Mouse (Mus musculus) forebrain, embryonic 13.5 days (tissue): ENCODE results near the gene Olfr313. TPM values are rescaled to one million over a fixed set of nuclear protein-coding genes. Genes with fewer than 3 reads are reported as not detected.
A peak's percentile ranks its signal among the peaks of the same experiment; 100 is the strongest.
"Not testable (repeated sequence)": the region's sequence is repeated elsewhere in the genome, so short reads cannot be mapped to it uniquely, and the experiment has no call there.

Source experiments
- ATAC-seq: fragments of 200-750 bp; cut with Nextera tagmentation; 2 replicates; pipeline ENCODE4 v1.8.0; 2017
- H3K27ac ChIP-seq: fragments of 300-500 bp; sonication (generic); 2 replicates; pipeline ENCODE4 v1.5.1; 2015; ENCODE audit warnings: inconsistent platforms, mild to moderate bottlenecking, moderate library complexity
- H3K27me3 ChIP-seq: fragments of 300-500 bp; sonication (generic); 2 replicates; pipeline ENCODE4 v1.6.1; 2015; ENCODE audit warnings: mild to moderate bottlenecking, inconsistent platforms
- H3K36me3 ChIP-seq: fragments of 300-500 bp; sonication (generic); 2 replicates; pipeline ENCODE4 v1.6.1; 2015; ENCODE audit warnings: mild to moderate bottlenecking, inconsistent platforms; ENCODE audit not compliant: poor library complexity, severe bottlenecking
- H3K4me1 ChIP-seq: fragments of 300-500 bp; sonication (generic); 2 replicates; pipeline ENCODE4 v1.6.1; 2015; ENCODE audit warnings: inconsistent platforms
- H3K4me2 ChIP-seq: fragments of 300-500 bp; sonication (generic); 2 replicates; pipeline ENCODE4 v1.6.1; 2015; ENCODE audit warnings: inconsistent platforms, mild to moderate bottlenecking, moderate library complexity
- H3K4me3 ChIP-seq: fragments of 300-500 bp; sonication (generic); 2 replicates; pipeline ENCODE4 v1.5.1; 2015; ENCODE audit warnings: mild to moderate bottlenecking, inconsistent platforms
- H3K9ac ChIP-seq: fragments of 300-500 bp; sonication (generic); 2 replicates; pipeline ENCODE4 v1.6.1; 2015; ENCODE audit warnings: mild to moderate bottlenecking, inconsistent platforms
- H3K9me3 ChIP-seq: fragments of 300-500 bp; sonication (generic); replicated peaks from 2 replicates; pipeline ENCODE4 v1.6.1; 2016; ENCODE audit warnings: inconsistent platforms
- WGBS: fragments of 180-500 bp; shearing (Covaris S2); methylation state at CpG from one replicate; pipeline ENCODE4 v1.1.7; 2015; 5-methylcytosine and 5-hydroxymethylcytosine counted together
- polyA plus RNA-seq: library from polyadenylated mRNA; unstranded; fragments of >200 nt; fragmentation: Nextera tagmentation; extraction: Ambion mirVana; gene quantifications from 2 replicates; pipeline ENCODE4 v1.2.1, GENCODE M21; 2015

Gene Olfr313
- polyA plus RNA-seq, 1 experiment from 2014 or later: not detected

DNA sequence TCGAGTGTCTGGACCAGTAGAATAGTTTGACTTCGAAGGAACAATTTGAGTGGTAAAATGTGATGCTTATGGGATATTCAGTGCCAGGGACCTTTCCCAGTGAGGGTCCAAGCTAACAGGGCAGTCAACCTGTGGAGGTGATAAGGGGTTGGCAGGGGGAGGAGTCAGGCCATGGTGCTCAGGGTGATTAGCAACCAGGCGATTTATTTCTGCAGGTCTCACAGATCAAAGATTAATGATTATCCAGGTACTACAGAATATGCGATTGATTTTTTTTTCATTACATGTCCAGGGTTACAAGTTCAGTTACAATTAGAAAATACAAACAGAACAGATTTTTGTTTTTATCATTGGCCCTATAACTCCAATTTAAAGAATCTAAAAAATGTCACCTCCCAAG, 10.9 kb upstream of the Olfr313 start:
- peaks cover 9% of the 10 kb centered on the region for H3K4me1 ChIP-seq
- H3K9ac ChIP-seq: no peak overlapping the region
- H3K4me3 ChIP-seq: no peak overlapping the region
- no peaks in the 10 kb centered on the region for H3K27me3 ChIP-seq
- WGBS: 80% methylated on average over 4 of the region's 4 CpGs
- no peaks in the 10 kb centered on the region for H3K36me3 ChIP-seq
- H3K9me3 ChIP-seq: no peaks in the 10 kb centered on the region
- no peak for ATAC-seq
- H3K27ac ChIP-seq: no peak overlapping the region
- H3K4me2 ChIP-seq: no peak overlapping the region

DNA sequence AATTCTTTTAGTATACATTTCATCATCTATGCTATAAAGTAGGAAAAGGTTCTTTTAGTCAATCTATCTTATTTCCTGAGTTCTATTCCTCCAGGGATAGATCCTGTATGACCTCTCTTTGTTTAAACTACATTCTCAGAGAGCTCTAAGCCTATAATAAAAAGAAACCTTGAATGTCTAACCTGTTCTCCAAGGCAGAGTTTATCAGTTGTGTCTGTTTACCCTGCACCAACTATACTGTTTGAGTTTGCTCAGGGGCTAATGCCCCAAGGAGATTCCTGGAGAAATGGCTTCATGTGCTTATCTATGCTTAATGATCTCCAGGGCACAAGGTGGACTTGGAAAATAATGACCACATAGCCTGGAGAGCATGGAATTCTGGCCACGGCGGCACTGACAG, 10.4 kb upstream of the Olfr313 start:
- Histone ChIP-seq H3K9ac (no peak overlapping the region), H3K4me1 (peaks cover 9% of the 10 kb centered on the region), H3K27me3 (no peaks in the 10 kb centered on the region), H3K36me3 (no peaks in the 10 kb centered on the region), H3K4me2 (no peak overlapping the region), H3K9me3 (no peaks in the 10 kb centered on the region), H3K4me3 (no peak overlapping the region), H3K27ac (no peak overlapping the region)
- ATAC-seq: no peak
- WGBS: 89% methylated on average over 2 of the region's 2 CpGs

DNA sequence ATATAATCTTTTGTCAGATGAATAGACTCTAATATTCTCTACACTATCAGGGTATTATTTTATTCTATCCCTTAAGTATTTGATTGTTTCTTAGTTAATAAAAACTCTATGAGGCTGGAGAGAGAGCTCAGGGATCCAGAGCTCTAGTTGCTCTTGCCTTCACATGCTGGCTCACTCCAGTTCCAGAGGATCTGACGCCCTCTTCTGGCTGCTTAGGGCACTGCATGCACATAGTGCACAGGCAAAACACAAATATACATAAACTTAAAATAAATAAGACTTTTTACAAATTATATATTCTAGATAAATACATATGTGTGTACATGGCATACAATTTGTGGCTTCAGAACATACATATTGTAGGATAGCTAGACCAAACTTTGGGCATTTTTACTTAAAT, 2.8 kb upstream of the Olfr313 start:
- no peak for ATAC-seq

DNA sequence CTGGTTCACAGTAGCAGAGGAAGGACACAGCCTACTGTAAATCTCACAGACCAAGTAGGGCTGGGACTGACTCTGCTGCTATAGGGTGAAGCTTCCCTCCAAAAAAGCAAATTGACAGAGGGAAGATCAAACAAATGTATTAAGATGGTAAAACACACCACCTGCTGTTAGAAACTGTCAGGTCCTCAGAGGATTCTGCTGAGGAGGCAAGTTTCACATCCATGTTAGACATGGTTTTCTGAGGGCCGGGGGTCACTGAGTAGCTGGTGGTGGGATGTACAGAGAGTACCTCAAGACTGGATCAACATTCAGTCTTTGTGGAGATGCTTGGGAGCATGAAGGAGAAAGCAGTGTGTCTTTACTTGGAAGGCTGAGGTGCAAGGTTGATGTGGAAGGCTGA, 876 bp downstream of the Olfr313 start:
- no peak overlapping the region for H3K9ac ChIP-seq
- H3K4me3 ChIP-seq: no peak overlapping the region
- no peaks in the 10 kb centered on the region for H3K9me3 ChIP-seq
- no peak overlapping the region for H3K27ac ChIP-seq
- no peak overlapping the region for H3K4me2 ChIP-seq
- WGBS: 90% methylated on average over 1 of the region's 1 CpGs
- H3K36me3 ChIP-seq: no peaks in the 10 kb centered on the region
- H3K27me3 ChIP-seq: no peaks in the 10 kb centered on the region
- no peak for ATAC-seq
- H3K4me1 ChIP-seq: no peaks in the 10 kb centered on the region

More for the DNA sequence above, 2.8 kb upstream of the Olfr313 start:
- H3K9me3 ChIP-seq: no peaks in the 10 kb centered on the region
- no peaks in the 10 kb centered on the region for H3K36me3 ChIP-seq
- WGBS: 4% methylated on average over 1 of the region's 1 CpGs
- H3K4me2 ChIP-seq: no peak overlapping the region
- H3K4me3 ChIP-seq: no peak overlapping the region
- no peak overlapping the region for H3K27ac ChIP-seq
- no peaks in the 10 kb centered on the region for H3K4me1 ChIP-seq
- H3K27me3 ChIP-seq: no peaks in the 10 kb centered on the region
- H3K9ac ChIP-seq: no peak overlapping the region

DNA sequence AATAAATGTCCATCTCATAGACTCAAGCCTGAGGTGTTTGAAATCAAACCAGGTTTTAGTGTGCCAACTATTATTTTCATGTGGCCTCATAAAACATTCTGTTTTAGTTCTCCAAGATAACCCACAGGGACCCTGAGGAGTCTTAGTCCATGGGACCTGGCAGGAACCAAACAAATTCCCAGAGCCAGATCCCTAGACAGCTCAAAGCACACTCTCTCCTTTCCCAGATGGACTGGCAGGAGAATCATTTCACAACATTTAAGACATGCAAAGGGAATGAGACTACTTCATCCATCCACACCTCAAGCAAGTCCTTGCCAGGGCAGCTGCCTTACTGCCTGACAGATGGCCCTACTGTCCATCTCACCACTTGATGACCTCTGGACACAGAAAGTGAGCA, 14.1 kb downstream of the Olfr313 start, which contains the start of gene Olfr312:
Olfr312 (plus strand) TSS at position 301 of the 400 bp plus-strand sequence.
- not testable (repeated sequence) for ATAC-seq, H3K9me3 ChIP-seq, H3K4me1 ChIP-seq, H3K27me3 ChIP-seq, H3K4me3 ChIP-seq, H3K36me3 ChIP-seq, H3K4me2 ChIP-seq, H3K27ac ChIP-seq, H3K9ac ChIP-seq

DNA sequence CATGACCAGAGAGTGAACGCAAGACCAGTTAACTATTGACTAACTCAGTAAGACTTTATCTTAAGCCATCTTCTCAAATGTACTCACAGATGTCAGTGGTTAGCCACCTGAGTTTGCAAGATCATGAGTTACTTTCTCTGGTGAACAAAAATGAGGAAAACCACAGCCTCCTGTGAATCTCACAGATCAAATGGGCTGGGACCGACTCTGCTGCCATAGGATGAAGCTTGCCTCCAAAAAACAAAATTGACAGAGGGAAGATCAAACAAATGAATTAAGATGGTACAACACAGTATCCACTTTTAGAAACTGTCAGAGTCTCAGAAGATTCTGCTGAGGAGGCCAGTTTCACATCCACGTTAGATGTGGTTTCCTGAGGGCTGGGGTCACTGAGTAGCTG, 15.0 kb downstream of the Olfr313 start:
- H3K9ac ChIP-seq: no peak overlapping the region
- 87% methylated on average over 3 of the region's 3 CpGs for WGBS
- H3K27me3 ChIP-seq: no peaks in the 10 kb centered on the region
- no peak overlapping the region for H3K27ac ChIP-seq
- no peaks in the 10 kb centered on the region for H3K4me1 ChIP-seq
- H3K4me3 ChIP-seq: no peak overlapping the region
- no peaks in the 10 kb centered on the region for H3K9me3 ChIP-seq
- H3K36me3 ChIP-seq: no peaks in the 10 kb centered on the region
- ATAC-seq: no peak
- H3K4me2 ChIP-seq: no peak overlapping the region

DNA sequence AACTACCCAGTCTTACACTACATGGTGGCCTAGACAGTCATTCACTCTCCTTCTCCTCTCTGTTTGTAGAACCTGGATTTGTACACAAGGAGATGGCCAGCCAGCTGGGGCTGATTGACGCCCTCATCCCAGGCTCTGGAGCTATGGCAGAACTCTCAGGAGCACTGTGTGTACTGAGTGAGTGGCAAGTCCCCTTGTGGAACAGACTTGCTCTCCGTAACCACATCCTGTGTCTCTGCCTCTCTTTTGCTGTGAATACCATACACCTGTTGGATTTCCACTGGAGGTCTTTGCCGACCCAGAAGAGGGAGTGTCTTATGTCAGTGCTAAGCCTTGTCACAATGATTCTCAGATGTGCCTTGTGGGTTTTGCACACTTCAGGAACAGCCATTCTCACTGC, 17.7 kb downstream of the Olfr313 start:
- ATAC-seq, H3K9ac ChIP-seq, H3K4me1 ChIP-seq, H3K27me3 ChIP-seq, H3K9me3 ChIP-seq, H3K27ac ChIP-seq, H3K4me2 ChIP-seq, H3K4me3 ChIP-seq, H3K36me3 ChIP-seq: not testable (repeated sequence)
- 84% methylated on average over 3 of the region's 3 CpGs for whole genome bisulfite sequencing

DNA sequence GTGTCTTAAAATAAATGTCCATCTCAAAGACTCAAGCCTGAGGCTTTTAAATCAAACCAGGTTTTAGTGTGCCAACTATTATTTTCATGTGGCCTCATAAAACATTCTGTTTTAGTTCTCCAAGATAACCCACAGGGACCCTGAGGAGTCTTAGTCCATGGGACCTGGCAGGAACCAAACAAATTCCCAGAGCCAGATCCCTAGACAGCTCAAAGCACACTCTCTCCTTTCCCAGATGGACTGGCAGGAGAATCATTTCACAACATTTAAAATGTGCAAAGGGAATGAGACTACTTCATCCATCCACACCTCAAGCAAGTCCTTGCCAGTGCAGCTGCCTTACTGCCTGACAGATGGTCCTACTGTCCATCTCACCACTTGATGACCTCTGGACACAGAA, 24.2 kb downstream of the Olfr313 start, which contains the start of gene Olfr311:
Olfr311 (plus strand) TSS at position 301 of the 400 bp plus-strand sequence.
- not testable (repeated sequence) for H3K27me3 ChIP-seq, H3K9ac ChIP-seq, H3K4me3 ChIP-seq, H3K9me3 ChIP-seq, H3K36me3 ChIP-seq, H3K4me1 ChIP-seq, H3K4me2 ChIP-seq, H3K27ac ChIP-seq, ATAC-seq

DNA sequence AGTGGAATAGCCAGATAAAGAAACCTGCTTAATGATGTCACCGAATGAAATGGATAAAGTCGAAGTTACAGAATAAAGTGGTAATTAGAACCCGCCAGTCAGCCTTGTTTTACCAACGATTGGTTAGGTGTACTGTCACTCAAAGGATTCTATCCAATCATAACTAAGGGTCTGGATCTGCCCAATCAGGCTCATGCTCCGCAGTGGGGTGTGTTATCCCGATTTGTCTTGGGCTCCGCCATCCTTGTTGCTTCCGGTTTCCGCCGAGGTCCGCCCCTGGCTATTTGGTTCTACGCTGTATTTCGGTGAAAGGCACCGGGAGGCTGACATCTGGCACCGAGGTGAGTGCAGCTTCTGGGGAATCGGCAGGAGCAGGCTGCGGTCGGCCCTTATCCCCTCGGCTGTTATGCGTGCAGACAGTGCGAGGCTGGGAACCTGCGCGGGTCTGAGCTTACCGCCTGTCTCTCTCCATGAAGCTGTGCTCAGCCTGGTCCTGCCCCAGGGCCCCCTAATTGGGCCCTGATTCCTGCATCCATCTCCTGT, 32.2 kb downstream of the Olfr313 start, which contains the start of gene Gm12258:
Gm12258 (plus strand) TSS at position 240 of the 543 bp plus-strand sequence.
- under 1% methylated on average over 24 of the region's 24 CpGs for WGBS
- Histone ChIP-seq H3K4me1 (peaks cover 10% of the 10 kb centered on the region), H3K4me3 (peak within 1 kb of the TSS; percentile 83), H3K27me3 (0 out of 2 replicates have a peak, but pooled peaks cover 3% of the 10 kb centered on the region), H3K9ac (peak within 1 kb of the TSS; percentile 90), H3K9me3 (0 out of 2 replicates have a peak, but pooled peaks cover 3% of the 10 kb centered on the region), H3K36me3 (peaks cover 23% of the 10 kb centered on the region), H3K4me2 (peak within 1 kb of the TSS; percentile 84), H3K27ac (peak within 1 kb of the TSS; percentile 57)
- ATAC-seq: peak; percentile 100

DNA sequence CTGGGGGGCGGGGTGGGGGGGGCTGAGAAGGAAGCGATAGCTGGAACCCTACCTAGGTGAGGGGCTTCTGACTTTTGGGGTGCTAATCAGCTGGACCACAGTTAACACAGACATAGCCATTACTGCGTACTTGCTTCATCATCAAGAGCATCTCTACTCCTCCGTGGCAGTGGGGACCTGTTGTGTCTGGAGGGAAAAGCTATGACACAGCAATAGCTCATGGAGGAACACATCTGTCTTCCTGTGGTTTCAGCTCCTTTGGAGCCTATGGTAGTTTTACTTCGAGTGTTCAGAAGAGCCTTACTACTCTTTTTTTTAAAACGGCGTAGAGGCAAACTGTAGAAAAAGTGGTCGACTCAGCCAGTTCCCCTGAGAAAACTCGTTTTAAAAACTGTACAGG, 32.8 kb downstream of the Olfr313 start:
- peak; percentile 28; the same call in 1 of the 2 replicates for ATAC-seq
- peak overlapping the region; percentile 90 for H3K9ac ChIP-seq
- 49% methylated on average over 9 of the region's 9 CpGs for WGBS
- peaks cover 29% of the 10 kb centered on the region for H3K36me3 ChIP-seq
- 0 out of 2 replicates have a peak, but pooled peaks cover 3% of the 10 kb centered on the region for H3K27me3 ChIP-seq
- 0 out of 2 replicates have a peak, but pooled peaks cover 3% of the 10 kb centered on the region for H3K9me3 ChIP-seq
- H3K27ac ChIP-seq: no peak overlapping the region
- peak overlapping the region; percentile 84 for H3K4me2 ChIP-seq
- peak overlapping the region; percentile 83 for H3K4me3 ChIP-seq
- H3K4me1 ChIP-seq: peaks cover 10% of the 10 kb centered on the region

DNA sequence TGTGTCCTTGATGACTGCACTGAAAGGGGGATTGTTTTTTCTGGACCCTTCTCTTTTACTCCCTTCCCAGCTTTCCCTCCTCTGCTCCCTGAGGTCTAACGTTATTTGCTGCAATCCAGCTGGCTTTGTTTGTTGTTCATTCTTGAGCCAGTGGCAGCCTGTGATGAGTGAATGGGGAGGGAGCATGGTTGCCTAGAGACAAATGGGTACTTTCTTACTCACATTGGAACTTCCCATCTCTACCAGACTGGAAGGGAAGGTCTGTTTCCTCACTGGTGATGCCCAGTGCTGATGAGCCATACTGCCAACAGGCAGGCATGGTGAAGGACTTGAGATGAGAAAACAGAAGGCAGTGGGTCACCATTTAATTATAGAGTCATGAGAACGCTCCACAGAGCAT, 34.9 kb downstream of the Olfr313 start:
- H3K4me2 ChIP-seq: no peak overlapping the region
- no peak overlapping the region for H3K9ac ChIP-seq
- 0 out of 2 replicates have a peak, but pooled peaks cover 3% of the 10 kb centered on the region for H3K9me3 ChIP-seq
- H3K27me3 ChIP-seq: 0 out of 2 replicates have a peak, but pooled peaks cover 3% of the 10 kb centered on the region
- H3K4me3 ChIP-seq: no peak overlapping the region
- no peak overlapping the region for H3K27ac ChIP-seq
- peaks cover 10% of the 10 kb centered on the region for H3K4me1 ChIP-seq
- 70% methylated on average over 2 of the region's 2 CpGs for WGBS
- H3K36me3 ChIP-seq: peaks cover 48% of the 10 kb centered on the region
- ATAC-seq: no peak

DNA sequence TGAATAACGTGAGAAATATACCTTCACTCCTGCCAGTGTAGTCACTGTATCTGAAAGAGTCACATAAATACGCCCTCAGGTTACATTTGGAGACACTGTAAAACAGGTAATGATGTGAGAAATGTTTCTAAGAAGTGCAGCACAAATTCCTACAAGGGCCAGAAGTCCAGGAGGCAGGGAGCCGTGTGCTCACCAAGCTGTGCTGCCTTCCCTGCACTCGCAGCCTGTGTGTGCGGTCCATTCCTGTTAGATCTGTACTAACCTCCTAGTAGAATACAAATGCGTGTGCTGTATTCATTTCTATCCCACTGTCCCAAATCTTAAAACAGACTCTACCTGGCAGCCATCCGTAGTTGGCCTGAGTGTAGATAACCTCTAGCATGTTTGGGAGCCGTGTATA, 45.9 kb downstream of the Olfr313 start:
- H3K9ac ChIP-seq: no peak overlapping the region
- H3K4me2 ChIP-seq: no peak overlapping the region
- 97% methylated on average over 8 of the region's 8 CpGs for WGBS
- H3K27ac ChIP-seq: no peak overlapping the region
- peaks cover 23% of the 10 kb centered on the region for H3K9me3 ChIP-seq
- ATAC-seq: no peak
- H3K4me3 ChIP-seq: no peak overlapping the region
- no peaks in the 10 kb centered on the region for H3K27me3 ChIP-seq
- H3K4me1 ChIP-seq: no peaks in the 10 kb centered on the region
- H3K36me3 ChIP-seq: peaks cover 61% of the 10 kb centered on the region
